Mouse (Mus musculus) liver, adult 2 months (tissue): ENCODE data around the gene Map3k6. TPM values are rescaled to one million over a fixed set of nuclear protein-coding genes. Genes with fewer than 3 reads are reported as not detected.

Experiments
- DNase-seq: peaks from one replicate; pipeline ENCODE4 v3.0.0-alpha.2; 2011; ENCODE audit warnings: low read depth, low spot score; ENCODE audit errors: extremely low read depth
- H3K27ac ChIP-seq: fragments of 200-500 bp; replicated peaks from 2 replicates; pipeline ENCODE4 v1.5.1; 2012; ENCODE audit warnings: low read depth, mild to moderate bottlenecking, control low read depth, inconsistent platforms, low read length; ENCODE audit not compliant: insufficient read depth
- H3K27me3 ChIP-seq: fragments of 200-500 bp; 2 replicates; pipeline ENCODE4 v1.6.1; 2012; ENCODE audit warnings: mild to moderate bottlenecking, moderate library complexity, low read length, inconsistent platforms; ENCODE audit not compliant: control insufficient read depth, insufficient read depth
- H3K36me3 ChIP-seq: fragments of 200-500 bp; 2 replicates; pipeline ENCODE4 v1.6.1; 2012; ENCODE audit warnings: low read length, inconsistent platforms; ENCODE audit not compliant: control insufficient read depth, insufficient read depth
- H3K4me1 ChIP-seq: fragments of 200-500 bp; 2 replicates; pipeline ENCODE4 v1.6.1; 2011; ENCODE audit warnings: low read length; ENCODE audit not compliant: control insufficient read depth, insufficient read depth
- H3K4me3 ChIP-seq: fragments of 200-500 bp; 2 replicates; pipeline ENCODE4 v1.5.1; 2011; ENCODE audit warnings: low read depth, mild to moderate bottlenecking, control low read depth, low read length, moderate library complexity; ENCODE audit not compliant: insufficient read depth
- H3K79me2 ChIP-seq: fragments of 200-500 bp; 2 replicates; pipeline ENCODE4 v1.6.1; 2012; ENCODE audit warnings: inconsistent platforms, mild to moderate bottlenecking, low read length, moderate library complexity; ENCODE audit not compliant: control insufficient read depth, insufficient read depth
- H3K9ac ChIP-seq: fragments of 200-500 bp; 2 replicates; pipeline ENCODE4 v1.6.1; 2012; ENCODE audit warnings: low read depth, mild to moderate bottlenecking, control low read depth, inconsistent platforms, low read length
- CTCF ChIP-seq: fragments of 200-500 bp; IDR thresholded peaks from 2 replicates; pipeline ENCODE4 v1.5.1; 2011; ENCODE audit warnings: low read depth, low read length, control low read depth
- POLR2A ChIP-seq: fragments of 200-500 bp; IDR thresholded peaks from 2 replicates; pipeline ENCODE4 v1.6.1; 2011; ENCODE audit warnings: low read length, control low read depth; ENCODE audit not compliant: insufficient read depth; ENCODE audit errors: extremely low read depth
- WGBS: fragments of 180-500 bp; shearing (Covaris S2); methylation state at CpG from one replicate; pipeline ENCODE4 v1.1.7; 2018; 5-methylcytosine and 5-hydroxymethylcytosine counted together
- polyA plus RNA-seq: library from polyadenylated mRNA; depleted of rRNA; stranded (reverse); fragments of >200 nt; gene quantifications from 2 replicates; pipeline ENCODE4 v1.2.3, GENCODE M21; 2012
- total RNA-seq: library from RNA; depleted of rRNA; stranded (reverse); fragments of >200 nt; gene quantifications from 2 replicates; pipeline ENCODE4 v1.2.3, GENCODE M21; 2014

The Map3k6 gene
- total and polyA plus RNA-seq, 2 experiments: 0.80 to 1.3 TPM

- Histone ChIP-seq H3K4me3 (peak within 1 kb of the TSS; percentile 65; the same call in 1 of the 2 replicates), H3K9ac (peak within 1 kb of the TSS; percentile 57), H3K27me3 (no peaks in the 10 kb centered on the region; the same call in 1 of the 2 replicates), H3K36me3 (no peaks in the 10 kb centered on the region), H3K27ac (no peak within 1 kb of the TSS), H3K4me1 (peaks cover 4% of the 10 kb centered on the region), H3K79me2 (no peaks in the 10 kb centered on the region)
- TF ChIP-seq CTCF (no peak), POLR2A (no peak)
- no peak for DNase-seq
- WGBS: 8% methylated on average over 52 of the region's 52 CpGs
These were observed 28.7 kb upstream of the Map3k6 start, which contains the start of the genes Cd164l2 and Gpr3 for GRCm38 (mm10) chr4:133211751-133212561. Gene Cd164l2, plus strand, starts transcription at chr4:133212131. Gene Gpr3, minus strand, starts transcription at chr4:133212536.

GRCm38 (mm10) chr4:133212562-133213267, 27.9 kb upstream of the Map3k6 start:
- no peaks in the 10 kb centered on the region for H3K36me3 ChIP-seq
- TF ChIP-seq CTCF (0 out of 2 replicates have a peak, but pooled peaks have one; percentile 28), POLR2A (no peak)

GRCm38 (mm10) chr4:133213268-133213590, 27.4 kb upstream of the Map3k6 start:
- H3K36me3 ChIP-seq: no peaks in the 10 kb centered on the region
- TF ChIP-seq POLR2A (no peak), CTCF (no peak)
- no peak overlapping the region for H3K27ac ChIP-seq
- no peak overlapping the region for H3K9ac ChIP-seq
- DNase-seq: no peak
- 6% methylated on average over 9 of the region's 9 CpGs for WGBS
- peaks cover 4% of the 10 kb centered on the region for H3K4me1 ChIP-seq
- no peaks in the 10 kb centered on the region for H3K79me2 ChIP-seq
- H3K4me3 ChIP-seq: no peak overlapping the region
- no peaks in the 10 kb centered on the region; the same call in 1 of the 2 replicates for H3K27me3 ChIP-seq

More at GRCm38 (mm10) chr4:133212562-133213267, 27.9 kb upstream of the Map3k6 start:
- peak; percentile 45 for DNase-seq
- 4% methylated on average over 44 of the region's 44 CpGs for WGBS
- Histone ChIP-seq H3K79me2 (no peaks in the 10 kb centered on the region), H3K4me1 (peaks cover 4% of the 10 kb centered on the region), H3K9ac (no peak overlapping the region), H3K27ac (no peak overlapping the region), H3K4me3 (peak overlapping the region; percentile 65; the same call in 1 of the 2 replicates), H3K27me3 (no peaks in the 10 kb centered on the region; the same call in 1 of the 2 replicates)

GRCm38 (mm10) chr4:133213661-133214060, 27.0 kb upstream of the Map3k6 start:
- Histone ChIP-seq H3K4me3 (no peak overlapping the region), H3K27ac (no peak overlapping the region), H3K9ac (no peak overlapping the region), H3K4me1 (peaks cover 4% of the 10 kb centered on the region), H3K79me2 (no peaks in the 10 kb centered on the region), H3K27me3 (no peaks in the 10 kb centered on the region; the same call in 1 of the 2 replicates), H3K36me3 (no peaks in the 10 kb centered on the region)
- TF ChIP-seq CTCF (no peak), POLR2A (no peak)
- 52% methylated on average over 10 of the region's 10 CpGs for WGBS
- no peak for DNase-seq

GRCm38 (mm10) chr4:133217641-133218040, 23.0 kb upstream of the Map3k6 start:
- Histone ChIP-seq H3K4me3 (no peak overlapping the region), H3K27ac (no peak overlapping the region), H3K4me1 (peaks cover 5% of the 10 kb centered on the region), H3K79me2 (no peaks in the 10 kb centered on the region), H3K27me3 (no peaks in the 10 kb centered on the region), H3K9ac (no peak overlapping the region), H3K36me3 (no peaks in the 10 kb centered on the region)
- DNase-seq: no peak
- TF ChIP-seq POLR2A (no peak), CTCF (peak; percentile 88)
- 15% methylated on average over 5 of the region's 5 CpGs for WGBS
